Mouse (Mus musculus) stomach, postnatal 0 days (tissue): ENCODE results near the gene Hspb7.

Experiments
- CTCF ChIP-seq: IDR thresholded peaks from 2 replicates; pipeline ENCODE4 v1.5.1; 2016; ENCODE audit warnings: antibody characterized with exemption, low read depth, mild to moderate bottlenecking, moderate library complexity
- EP300 ChIP-seq: optimal IDR thresholded peaks from 2 replicates; pipeline ENCODE3; 2016; ENCODE audit warnings: antibody characterized with exemption

DNA sequence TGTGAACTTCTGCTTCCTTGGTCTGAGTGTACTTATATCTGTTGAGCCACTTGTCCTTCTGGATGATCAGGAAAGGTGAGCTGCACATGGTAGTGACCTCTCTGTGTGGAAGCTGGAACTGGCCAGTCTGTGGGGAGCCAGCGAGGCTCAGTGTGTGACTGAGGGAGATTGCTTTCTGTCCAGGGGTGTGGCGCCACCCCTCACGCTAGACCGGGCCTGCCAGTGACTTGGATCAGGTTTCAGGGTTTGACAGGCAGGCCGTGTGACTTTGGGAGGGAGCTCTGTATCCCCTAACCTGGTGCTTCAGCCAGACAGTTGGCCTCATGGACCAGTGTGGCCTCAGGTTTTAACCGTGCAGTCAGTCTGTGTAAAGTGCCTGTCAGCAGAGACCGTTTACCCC is 37.7 kb downstream of the Hspb7 start:
- TF ChIP-seq CTCF (no peak), EP300 (peak; percentile 36)
